Mouse (Mus musculus) kidney, adult 8-10 months (tissue): Measurements from ENCODE around the gene Olfr1095.

Source experiments
- DNase-seq, 2 experiments: peaks; one replicate each; pipeline ENCODE4 v3.0.0; 2022

The Olfr1095 gene

DNA sequence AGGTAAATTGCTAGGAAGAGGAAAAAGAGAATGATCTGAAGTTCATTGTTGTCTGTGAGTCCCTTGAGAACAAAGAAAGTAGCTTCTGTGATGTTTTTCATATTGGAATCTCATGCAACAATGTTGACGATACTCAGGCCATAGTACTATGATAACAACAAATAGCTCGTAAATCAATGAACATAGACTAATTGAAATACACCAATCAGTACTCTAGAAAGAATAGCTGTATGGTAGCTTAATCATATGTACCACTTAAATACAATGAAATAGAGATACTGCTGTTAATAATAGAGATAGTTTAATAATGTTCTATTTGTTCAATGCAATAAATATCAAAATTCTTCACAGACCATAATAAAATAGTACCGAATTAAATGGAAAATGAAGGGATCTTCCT is at the start of gene Olfr1095:
Olfr1095 (minus strand) TSS at position 101 of the 400 bp plus-strand sequence.
- DNase-seq: no peak

DNA sequence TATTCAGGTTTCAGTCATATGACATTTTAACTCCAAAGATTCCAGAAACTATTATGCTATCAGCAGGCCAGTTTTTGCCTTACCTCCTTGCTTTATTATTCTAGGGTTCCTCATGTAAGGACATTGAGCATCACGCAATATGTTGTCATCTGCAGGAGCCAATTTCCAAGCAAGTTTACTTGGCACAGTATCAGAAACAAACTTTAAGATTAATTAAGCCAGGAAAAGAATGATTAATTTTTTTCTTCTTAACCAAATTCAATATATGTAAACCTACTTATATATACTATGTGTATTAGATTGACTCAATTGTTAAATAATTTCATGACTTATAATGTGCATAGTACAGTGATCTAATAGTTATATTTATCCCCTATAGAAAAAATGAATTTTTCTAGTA is 40.6 kb upstream of the Olfr1095 start, which contains the start of gene Olfr1097:
Olfr1097 (minus strand) TSS at position 101 of the 400 bp plus-strand sequence.
- DNase-seq: no peak

DNA sequence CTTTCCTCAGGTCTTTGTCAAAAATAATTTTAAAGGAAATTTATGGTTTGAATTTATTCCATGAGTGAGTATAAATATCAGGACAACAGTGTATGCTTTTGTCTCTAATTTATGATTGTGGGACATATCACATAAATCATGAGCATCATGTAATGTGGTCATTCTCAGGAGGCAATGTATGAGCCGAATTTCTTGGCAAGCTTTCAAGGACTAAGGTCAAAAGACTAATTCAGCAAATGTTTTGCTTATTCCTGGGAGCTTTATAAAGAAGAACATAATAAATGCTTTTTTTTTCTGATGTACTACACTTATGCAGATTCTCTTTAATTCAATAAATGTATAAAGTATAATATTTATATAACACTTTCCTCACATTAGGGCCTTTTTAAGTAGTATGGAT is 23.2 kb upstream of the Olfr1095 start, which contains the start of gene Gm13723:
Gm13723 (minus strand) TSS at position 101 of the 400 bp plus-strand sequence.
- DNase-seq: no peak

DNA sequence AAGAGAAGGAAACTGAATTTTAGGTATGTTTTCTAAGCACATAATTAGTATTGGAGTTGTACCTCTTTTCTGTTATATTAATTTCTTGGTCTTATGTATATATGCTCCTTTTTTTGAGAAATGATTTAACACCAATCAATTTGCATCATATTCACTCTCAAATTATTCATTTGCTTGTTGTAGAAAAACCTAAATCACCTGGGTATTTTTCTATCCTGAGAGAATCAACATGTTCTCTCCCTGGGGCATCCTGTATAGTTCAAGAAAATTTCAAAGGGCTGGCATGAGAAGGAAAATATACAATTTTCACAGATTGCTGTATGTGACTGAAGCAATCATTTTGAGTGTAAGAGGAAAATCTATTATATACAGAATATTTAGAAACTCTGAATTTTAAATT is 27.1 kb downstream of the Olfr1095 start, which contains the start of gene Olfr1094:
Olfr1094 (plus strand) TSS at position 301 of the 400 bp plus-strand sequence.
- DNase-seq: no peak

DNA sequence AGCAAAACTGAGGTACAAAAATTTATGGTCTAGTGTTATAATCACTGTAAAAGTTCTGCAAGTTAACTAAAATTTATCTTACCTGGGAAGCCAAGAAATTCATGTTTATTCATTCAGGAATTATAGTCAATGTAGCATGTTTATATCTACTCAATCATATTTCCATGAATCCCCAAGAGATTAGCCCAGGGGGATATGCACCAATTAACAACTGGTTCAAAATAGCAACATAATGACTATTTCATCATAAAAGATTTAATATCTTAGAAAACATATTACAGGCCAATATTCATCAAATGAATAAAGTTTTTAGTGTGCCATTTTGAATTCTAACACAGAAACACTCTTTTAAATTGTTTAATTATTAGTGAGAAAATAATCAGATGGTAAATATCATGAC is 41.6 kb downstream of the Olfr1095 start, which contains the start of gene Olfr141:
Olfr141 (minus strand) TSS at position 101 of the 400 bp plus-strand sequence.
- no peak for DNase-seq
